Comparison of ENCODE assay signal across 8 mouse cellular contexts in genomic region chr2:3958065-3958641, GRCm38 (mm10). TPM values are rescaled to one million over a fixed set of nuclear protein-coding genes. Genes with fewer than 3 reads are reported as not detected.
A peak's percentile ranks its signal among the peaks of the same experiment; 100 is the strongest.
DNase-seq lines count a peak whose midpoint lies in the region; ATAC-seq lines count a peak whose summit lies in the region.

No protein-coding gene starts in this region.

- no peaks in the 10 kb centered on the region for H3K27me3 ChIP-seq in embryonic facial prominence, embryonic 15.5 days
- no peaks in the 10 kb centered on the region for H3K27me3 ChIP-seq in hindbrain, embryonic 13.5 days
- H3K27me3 ChIP-seq in midbrain, embryonic 13.5 days, result no peaks in the 10 kb centered on the region

- WGBS in embryonic facial prominence, embryonic 15.5 days, result 12% methylated on average over 12 of the region's 12 CpGs
- WGBS in hindbrain, embryonic 13.5 days, result 33% methylated on average over 12 of the region's 12 CpGs
- 28% methylated on average over 12 of the region's 12 CpGs for WGBS in midbrain, embryonic 13.5 days

- no peak overlapping the region for H3K27ac ChIP-seq in embryonic facial prominence, embryonic 15.5 days (replicated peaks)
- H3K27ac ChIP-seq in hindbrain, embryonic 13.5 days, result no peak overlapping the region
- H3K27ac ChIP-seq in midbrain, embryonic 13.5 days, result no peak overlapping the region

- H3K9me3 ChIP-seq in embryonic facial prominence, embryonic 15.5 days (replicated peaks), result no peaks in the 10 kb centered on the region
- H3K9me3 ChIP-seq in hindbrain, embryonic 13.5 days, result peaks cover 5% of the 10 kb centered on the region; the same call in 1 of the 2 replicates
- no peaks in the 10 kb centered on the region for H3K9me3 ChIP-seq in midbrain, embryonic 13.5 days

- H3K9ac ChIP-seq in embryonic facial prominence, embryonic 15.5 days, result no peak overlapping the region
- no peak overlapping the region for H3K9ac ChIP-seq in hindbrain, embryonic 13.5 days
- H3K9ac ChIP-seq in midbrain, embryonic 13.5 days (replicated peaks), result no peak overlapping the region

- ATAC-seq in embryonic facial prominence, embryonic 15.5 days (ENCODE audit: insufficient number of reproducible peaks, low FRiP score, low TSS enrichment, low read depth), result no peak
- ATAC-seq in hindbrain, embryonic 13.5 days (ENCODE audit: low FRiP score), result no peak
- ATAC-seq in midbrain, embryonic 13.5 days, result no peak

- H3K36me3 ChIP-seq in embryonic facial prominence, embryonic 15.5 days, result no peaks in the 10 kb centered on the region
- H3K36me3 ChIP-seq in hindbrain, embryonic 13.5 days, result no peaks in the 10 kb centered on the region
- H3K36me3 ChIP-seq in midbrain, embryonic 13.5 days, result no peaks in the 10 kb centered on the region

- H3K4me2 ChIP-seq in embryonic facial prominence, embryonic 15.5 days (replicated peaks), result peak overlapping the region; percentile 34
- H3K4me2 ChIP-seq in hindbrain, embryonic 13.5 days, result peak overlapping the region; percentile 36; the same call in 1 of the 2 replicates
- peak overlapping the region; percentile 37 for H3K4me2 ChIP-seq in midbrain, embryonic 13.5 days (replicated peaks)

- no peaks in the 10 kb centered on the region for H3K4me1 ChIP-seq in embryonic facial prominence, embryonic 15.5 days
- no peaks in the 10 kb centered on the region; the same call in 1 of the 2 replicates for H3K4me1 ChIP-seq in hindbrain, embryonic 13.5 days (replicated peaks)
- H3K4me1 ChIP-seq in midbrain, embryonic 13.5 days (replicated peaks), result no peaks in the 10 kb centered on the region

- DNase-seq in thymus, postnatal 25 days, result peak; percentile 5
- no peak for DNase-seq in thymus, postnatal 0 days (ENCODE audit: low spot score)
- peak; percentile 25 to 38 for DNase-seq in layer of hippocampus, postnatal 10 days (ENCODE audit: low spot score in 2 of 2)
- no peak for DNase-seq in spleen, postnatal 36 days (ENCODE audit: low spot score in 2 of 2)
- DNase-seq in MN1 (ENCODE audit: low spot score), result no peak

- H3K4me3 ChIP-seq in embryonic facial prominence, embryonic 15.5 days (replicated peaks), result no peak overlapping the region
- no peak overlapping the region for H3K4me3 ChIP-seq in hindbrain, embryonic 13.5 days
- H3K4me3 ChIP-seq in midbrain, embryonic 13.5 days (replicated peaks), result no peak overlapping the region

RNA-seq across cellular contexts. Expression of gene Frmd4a, which starts 59.4 kb away (rescaled TPM):
- polyA plus RNA-seq in thymus, postnatal 0 days (2015; fragmentation: Nextera tagmentation; extraction: Ambion mirVana), result 8.3 and 9.5 TPM in 2 replicates
- polyA plus RNA-seq in embryonic facial prominence, embryonic 15.5 days (2015; fragmentation: Nextera tagmentation; extraction: Ambion mirVana), result 39.5 and 40.1 TPM in 2 replicates
- 57.3 and 59.6 TPM in 2 replicates for polyA plus RNA-seq in hindbrain, embryonic 13.5 days (2015; fragmentation: Nextera tagmentation; extraction: Ambion mirVana)
- total RNA-seq in layer of hippocampus, postnatal 10 days (2021), result 100 to 1,000 TPM; 114 to 128 TPM
- polyA plus RNA-seq in midbrain, embryonic 13.5 days (2015; fragmentation: Nextera tagmentation; extraction: Ambion mirVana), result 54.2 and 57.1 TPM in 2 replicates

Comparison
In these comparisons a context has a peak if more than half of its experiments do, and no peak if none do; other contexts are left out.
1. DNase-seq: peak in thymus, postnatal 25 days (single experiment) and layer of hippocampus, postnatal 10 days (2 of 2); none in thymus, postnatal 0 days (single experiment), spleen, postnatal 36 days (0 of 2) and MN1 (single experiment).
2. Peak in every context shown above with its lines, with median percentiles within 50 percentile points of each other: H3K4me2 ChIP-seq.